Mouse (Mus musculus): ENCODE measurements around the gene Jag1. TPM values are rescaled to one million over a fixed set of nuclear protein-coding genes. Genes with fewer than 3 reads are reported as not detected.

The Jag1 gene
- polyA plus RNA-seq, 2 experiments: 0.54 to 0.67 TPM

DNA sequence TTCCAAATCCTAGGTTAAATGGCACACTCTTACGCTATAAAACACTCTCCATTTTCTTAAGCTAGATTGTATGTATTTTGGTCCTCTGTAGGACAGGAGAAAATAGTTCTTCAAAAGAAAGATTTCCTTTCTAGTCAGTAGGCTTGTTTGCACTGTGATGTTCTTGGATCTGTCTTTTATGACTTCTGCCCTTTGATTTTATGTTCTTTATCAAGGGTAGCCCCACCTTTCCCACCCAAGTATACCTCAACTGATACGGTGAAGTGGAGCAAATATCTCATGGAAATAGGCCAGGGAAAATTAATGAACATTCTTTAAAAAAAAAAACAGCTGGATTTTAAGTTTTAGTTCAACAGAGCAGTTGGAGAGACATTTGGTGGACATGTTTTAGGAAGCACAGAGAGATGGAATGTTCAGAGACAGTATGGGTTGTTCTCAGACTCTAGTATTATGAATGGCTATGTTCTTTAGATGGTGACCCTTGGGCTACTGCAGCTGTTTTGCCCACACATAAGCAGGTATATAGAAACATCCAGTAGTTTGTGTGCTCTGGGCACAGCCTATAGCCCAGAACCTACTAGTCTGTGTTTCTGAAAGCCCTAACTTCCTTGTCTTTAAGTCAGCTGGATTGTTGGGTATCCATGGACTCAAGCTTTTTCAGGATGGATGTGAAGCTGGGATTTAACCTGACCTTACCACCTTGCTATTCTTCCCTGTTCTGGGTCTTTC is 30.7 kb upstream of the Jag1 start:
- Histone ChIP-seq H3K27ac (no peak overlapping the region), H3K9me3 (ENCODE audit: control insufficient read depth, low read length) (no peaks in the 10 kb centered on the region), H3K4me2 (ENCODE audit: low read depth) (no peak overlapping the region), H3K27me3 (ENCODE audit: control insufficient read depth, insufficient read depth, low read length) (no peaks in the 10 kb centered on the region), H3K36me3 (replicated peaks; ENCODE audit: control insufficient read depth, insufficient read depth, low read depth) (no peaks in the 10 kb centered on the region), H3K9ac (replicated peaks) (no peak overlapping the region), H3K4me1 (replicated peaks; ENCODE audit: control insufficient read depth in 2 of 2, insufficient read depth in 2 of 2, low read length in 1 of 2) (no peaks in the 10 kb centered on the region), H3K4me3 (ENCODE audit: insufficient read depth in 1 of 2, low read depth in 2 of 2, low read length in 2 of 2) (no peak overlapping the region)
- TF ChIP-seq EP300 (IDR thresholded peaks at IDR 0.05; ENCODE audit: low read depth) (no peak), CTCF (IDR thresholded peaks at IDR 0.05; ENCODE audit: low read depth) (no peak)
- 57% methylated on average over 2 of the region's 2 CpGs for WGBS (ENCODE audit: insufficient replicate concordance)
- DNase-seq (ENCODE audit: low read depth in 3 of 3, low spot score in 3 of 3) (no peak), ATAC-seq (ENCODE audit: insufficient read depth) (no peak)

DNA sequence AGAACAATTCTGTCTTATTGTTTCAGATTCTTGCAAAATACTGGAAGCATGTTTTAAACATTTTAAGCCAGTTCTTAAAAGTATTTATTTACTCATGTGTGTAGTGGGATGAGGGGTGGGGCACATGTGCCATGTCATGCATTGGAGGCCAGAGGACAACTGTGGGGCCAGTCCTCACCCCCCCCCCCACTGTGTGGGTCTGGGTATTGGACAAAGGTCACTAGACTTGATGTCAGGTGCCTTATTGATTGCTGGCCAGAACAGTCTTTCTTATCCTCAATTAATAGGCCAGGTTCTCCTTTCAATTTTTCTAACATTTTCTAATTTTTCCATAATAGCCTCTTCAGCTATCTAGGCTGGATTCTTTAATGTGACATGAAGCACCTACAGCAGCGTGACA is 21.6 kb upstream of the Jag1 start:
- Histone ChIP-seq H3K4me3 (ENCODE audit: insufficient read depth in 1 of 2, low read depth in 2 of 2, low read length in 2 of 2) (no peak overlapping the region), H3K9me3 (ENCODE audit: control insufficient read depth, low read length) (no peaks in the 10 kb centered on the region), H3K4me2 (ENCODE audit: low read depth) (no peak overlapping the region), H3K27ac (no peak overlapping the region), H3K9ac (replicated peaks) (no peak overlapping the region), H3K36me3 (replicated peaks; ENCODE audit: control insufficient read depth, insufficient read depth, low read depth) (no peaks in the 10 kb centered on the region), H3K27me3 (ENCODE audit: control insufficient read depth, insufficient read depth, low read length) (no peaks in the 10 kb centered on the region), H3K4me1 (replicated peaks; ENCODE audit: control insufficient read depth in 2 of 2, insufficient read depth in 2 of 2, low read length in 1 of 2) (no peaks in the 10 kb centered on the region)
- no peak for TF ChIP-seq CTCF (IDR thresholded peaks at IDR 0.05; ENCODE audit: low read depth)
- TF ChIP-seq EP300 (IDR thresholded peaks at IDR 0.05; ENCODE audit: low read depth): no peak
- no peak for DNase-seq (ENCODE audit: low read depth in 3 of 3, low spot score in 3 of 3)
- ATAC-seq (ENCODE audit: insufficient read depth): no peak
- WGBS (ENCODE audit: insufficient replicate concordance): 69% methylated on average over 1 of the region's 1 CpGs

DNA sequence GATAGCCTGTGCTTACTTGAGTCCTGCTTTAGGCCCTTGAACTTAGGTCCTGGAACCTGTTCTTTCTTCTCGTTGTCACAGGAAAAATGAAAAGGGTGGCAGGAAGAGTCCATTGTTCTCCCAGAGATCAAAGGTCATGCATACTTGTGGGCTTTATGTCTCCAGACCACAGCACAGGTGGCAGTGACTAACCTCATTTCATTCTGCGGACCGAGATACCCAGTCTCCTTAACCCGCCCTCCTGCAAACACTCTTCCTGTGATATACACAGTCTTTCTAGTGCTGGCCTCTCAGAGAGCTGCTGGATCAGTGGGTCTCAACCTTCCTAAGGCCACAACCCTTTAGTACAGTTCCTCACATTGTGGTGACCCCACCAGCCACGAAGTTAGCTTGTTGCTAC is 17.6 kb upstream of the Jag1 start:
- no peak for DNase-seq (ENCODE audit: low read depth in 3 of 3, low spot score in 3 of 3)
- H3K36me3 ChIP-seq (replicated peaks; ENCODE audit: control insufficient read depth, insufficient read depth, low read depth): no peaks in the 10 kb centered on the region
- no peak overlapping the region for H3K9ac ChIP-seq (replicated peaks)
- no peak overlapping the region for H3K4me2 ChIP-seq (ENCODE audit: low read depth)
- H3K27me3 ChIP-seq (ENCODE audit: control insufficient read depth, insufficient read depth, low read length): no peaks in the 10 kb centered on the region
- ATAC-seq (ENCODE audit: insufficient read depth): no peak
- TF ChIP-seq EP300 (IDR thresholded peaks at IDR 0.05; ENCODE audit: low read depth): no peak
- TF ChIP-seq CTCF (IDR thresholded peaks at IDR 0.05; ENCODE audit: low read depth): no peak
- H3K4me1 ChIP-seq (replicated peaks; ENCODE audit: control insufficient read depth in 2 of 2, insufficient read depth in 2 of 2, low read length in 1 of 2): no peaks in the 10 kb centered on the region
- WGBS (ENCODE audit: insufficient replicate concordance): 41% methylated on average over 5 of the region's 5 CpGs
- H3K4me3 ChIP-seq (ENCODE audit: insufficient read depth in 1 of 2, low read depth in 2 of 2, low read length in 2 of 2): no peak overlapping the region
- H3K9me3 ChIP-seq (ENCODE audit: control insufficient read depth, low read length): no peaks in the 10 kb centered on the region
- no peak overlapping the region for H3K27ac ChIP-seq

DNA sequence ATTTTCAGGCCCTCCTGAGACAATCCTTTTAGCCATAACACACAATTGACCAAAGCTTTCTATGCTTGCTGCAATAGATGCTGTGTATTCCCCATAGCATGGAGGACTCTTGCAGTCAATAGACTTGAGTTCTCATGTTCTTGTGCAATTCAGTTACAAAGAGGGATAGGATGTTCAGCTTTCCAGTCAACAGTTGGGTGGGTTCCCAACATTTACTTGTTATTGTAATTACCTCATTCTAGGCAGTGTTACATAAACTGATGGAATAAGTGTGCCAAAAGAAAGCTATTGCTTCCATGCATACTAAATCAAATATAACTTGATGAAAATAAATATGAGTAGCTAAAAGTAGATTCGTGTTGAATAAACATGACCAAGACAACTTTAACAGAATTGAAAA is 8.4 kb upstream of the Jag1 start:
- Histone ChIP-seq H3K27me3 (ENCODE audit: control insufficient read depth, insufficient read depth, low read length) (no peaks in the 10 kb centered on the region), H3K9me3 (ENCODE audit: control insufficient read depth, low read length) (no peaks in the 10 kb centered on the region), H3K9ac (replicated peaks) (no peak overlapping the region), H3K4me1 (replicated peaks; ENCODE audit: control insufficient read depth in 2 of 2, insufficient read depth in 2 of 2, low read length in 1 of 2) (no peaks in the 10 kb centered on the region), H3K36me3 (replicated peaks; ENCODE audit: control insufficient read depth, insufficient read depth, low read depth) (no peaks in the 10 kb centered on the region), H3K27ac (no peak overlapping the region), H3K4me3 (ENCODE audit: insufficient read depth in 1 of 2, low read depth in 2 of 2, low read length in 2 of 2) (no peak overlapping the region), H3K4me2 (ENCODE audit: low read depth) (no peak overlapping the region)
- no peak for TF ChIP-seq CTCF (IDR thresholded peaks at IDR 0.05; ENCODE audit: low read depth)
- no peak for TF ChIP-seq EP300 (IDR thresholded peaks at IDR 0.05; ENCODE audit: low read depth)
- 50% methylated on average over 1 of the region's 1 CpGs for WGBS (ENCODE audit: insufficient replicate concordance)
- ATAC-seq (ENCODE audit: insufficient read depth) (no peak), DNase-seq (ENCODE audit: low read depth in 3 of 3, low spot score in 3 of 3) (no peak)

DNA sequence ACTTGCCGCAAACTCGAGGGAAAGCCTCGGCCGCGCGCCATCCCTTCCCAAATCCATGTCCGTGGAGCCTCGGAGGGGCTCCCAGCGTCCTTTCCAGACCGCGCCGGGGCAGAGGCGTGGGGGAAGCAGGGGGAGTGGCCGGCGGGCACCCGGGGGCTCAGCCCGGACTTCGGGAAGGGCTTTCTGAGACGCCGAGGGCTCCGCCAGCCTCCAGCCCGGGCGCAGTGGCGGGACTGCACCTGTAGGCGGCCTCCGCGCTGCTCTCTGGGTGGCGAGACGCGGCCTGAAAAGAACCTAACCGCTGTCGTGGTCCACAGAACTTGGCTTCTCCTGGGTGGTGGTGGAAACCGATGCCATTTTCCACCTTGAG is 862 bp upstream of the Jag1 start:
- peak; percentile 62 for ATAC-seq (ENCODE audit: insufficient read depth)
- H3K4me2 ChIP-seq (ENCODE audit: low read depth): peak overlapping the region; percentile 63
- under 1% methylated on average over 31 of the region's 33 CpGs for whole genome bisulfite sequencing (ENCODE audit: insufficient replicate concordance)
- H3K36me3 ChIP-seq (replicated peaks; ENCODE audit: control insufficient read depth, insufficient read depth, low read depth): no peaks in the 10 kb centered on the region
- DNase-seq (ENCODE audit: low read depth in 3 of 3, low spot score in 3 of 3): peak in 2 of 3 experiments; percentile 17 to 19
- no peak overlapping the region for H3K27ac ChIP-seq
- no peaks in the 10 kb centered on the region for H3K9me3 ChIP-seq (ENCODE audit: control insufficient read depth, low read length)
- H3K9ac ChIP-seq (replicated peaks): peak overlapping the region; percentile 34; the same call in 1 of the 2 replicates
- H3K4me1 ChIP-seq (replicated peaks; ENCODE audit: control insufficient read depth in 2 of 2, insufficient read depth in 2 of 2, low read length in 1 of 2): peaks cover 0 to 3% of the 10 kb centered on the region in 2 experiments; a peak in 1 of 4 replicates
- peaks cover 42% of the 10 kb centered on the region for H3K27me3 ChIP-seq (ENCODE audit: control insufficient read depth, insufficient read depth, low read length)
- TF ChIP-seq EP300 (IDR thresholded peaks at IDR 0.05; ENCODE audit: low read depth) (no peak), CTCF (IDR thresholded peaks at IDR 0.05; ENCODE audit: low read depth) (peak; percentile 70)
- peak overlapping the region; percentile 51 to 57 for H3K4me3 ChIP-seq (ENCODE audit: insufficient read depth in 1 of 2, low read depth in 2 of 2, low read length in 2 of 2)
